Mouse (Mus musculus) hindbrain, embryonic 11.5 days (tissue): ENCODE measurements around the gene Tulp3. TPM values are rescaled to one million over a fixed set of nuclear protein-coding genes. Genes with fewer than 3 reads are reported as not detected.

Experiments used
- ATAC-seq: fragments of 200-750 bp; cut with Nextera tagmentation; 2 replicates; pipeline ENCODE4 v1.8.0; 2017; ENCODE audit warnings: mild to moderate bottlenecking, moderate TSS enrichment, moderate library complexity; ENCODE audit not compliant: low FRiP score
- DNase-seq: peaks from one replicate; pipeline ENCODE4 v3.0.0-alpha.2; 2015; ENCODE audit warnings: low spot score
- H3K27ac ChIP-seq: fragments of 300-500 bp; sonication (generic); 2 replicates; pipeline ENCODE4 v1.5.1; 2014; ENCODE audit warnings: mild to moderate bottlenecking, low read depth, low read length
- H3K27me3 ChIP-seq: fragments of 300-500 bp; sonication (generic); 2 replicates; pipeline ENCODE4 v1.6.1; 2014; ENCODE audit warnings: mild to moderate bottlenecking, low read length, moderate library complexity, mixed read lengths; ENCODE audit not compliant: control insufficient read depth, insufficient read depth
- H3K36me3 ChIP-seq: fragments of 300-500 bp; sonication (generic); 2 replicates; pipeline ENCODE4 v1.6.1; 2014; ENCODE audit warnings: mild to moderate bottlenecking, low read length, moderate library complexity, mixed read lengths; ENCODE audit not compliant: control insufficient read depth, insufficient read depth
- H3K4me1 ChIP-seq: fragments of 300-500 bp; sonication (generic); replicated peaks from 2 replicates; pipeline ENCODE4 v1.6.1; 2014; ENCODE audit warnings: low read length, mixed read lengths; ENCODE audit not compliant: control insufficient read depth, insufficient read depth
- H3K4me2 ChIP-seq: fragments of 300-500 bp; sonication (generic); replicated peaks from 2 replicates; pipeline ENCODE4 v1.6.1; 2014; ENCODE audit warnings: mild to moderate bottlenecking, low read depth, low read length
- H3K4me3 ChIP-seq: fragments of 300-500 bp; sonication (generic); 2 replicates; pipeline ENCODE4 v1.5.1; 2014; ENCODE audit warnings: low read depth, low read length
- H3K9ac ChIP-seq: fragments of 300-500 bp; sonication (generic); 2 replicates; pipeline ENCODE4 v1.6.1; 2014; ENCODE audit warnings: low read depth, low read length
- H3K9me3 ChIP-seq: fragments of 300-500 bp; sonication (generic); 2 replicates; pipeline ENCODE4 v1.6.1; 2016; ENCODE audit warnings: low read length; ENCODE audit not compliant: control insufficient read depth
- WGBS: fragments of 180-500 bp; shearing (Covaris S2); extraction: QIAGEN DNeasy Blood & Tissue Kit; methylation state at CpG from one replicate; pipeline ENCODE4 v1.1.7; 2014; 5-methylcytosine and 5-hydroxymethylcytosine counted together
- polyA plus RNA-seq: library from polyadenylated mRNA; unstranded; fragments of >200 nt; fragmentation: Nextera tagmentation; extraction: Ambion mirVana; gene quantifications from 2 replicates; pipeline ENCODE4 v1.2.1, GENCODE M21; 2014

Tulp3 gene
- polyA plus RNA-seq, 1 experiment from 2014 or later = 23.4 TPM

DNA sequence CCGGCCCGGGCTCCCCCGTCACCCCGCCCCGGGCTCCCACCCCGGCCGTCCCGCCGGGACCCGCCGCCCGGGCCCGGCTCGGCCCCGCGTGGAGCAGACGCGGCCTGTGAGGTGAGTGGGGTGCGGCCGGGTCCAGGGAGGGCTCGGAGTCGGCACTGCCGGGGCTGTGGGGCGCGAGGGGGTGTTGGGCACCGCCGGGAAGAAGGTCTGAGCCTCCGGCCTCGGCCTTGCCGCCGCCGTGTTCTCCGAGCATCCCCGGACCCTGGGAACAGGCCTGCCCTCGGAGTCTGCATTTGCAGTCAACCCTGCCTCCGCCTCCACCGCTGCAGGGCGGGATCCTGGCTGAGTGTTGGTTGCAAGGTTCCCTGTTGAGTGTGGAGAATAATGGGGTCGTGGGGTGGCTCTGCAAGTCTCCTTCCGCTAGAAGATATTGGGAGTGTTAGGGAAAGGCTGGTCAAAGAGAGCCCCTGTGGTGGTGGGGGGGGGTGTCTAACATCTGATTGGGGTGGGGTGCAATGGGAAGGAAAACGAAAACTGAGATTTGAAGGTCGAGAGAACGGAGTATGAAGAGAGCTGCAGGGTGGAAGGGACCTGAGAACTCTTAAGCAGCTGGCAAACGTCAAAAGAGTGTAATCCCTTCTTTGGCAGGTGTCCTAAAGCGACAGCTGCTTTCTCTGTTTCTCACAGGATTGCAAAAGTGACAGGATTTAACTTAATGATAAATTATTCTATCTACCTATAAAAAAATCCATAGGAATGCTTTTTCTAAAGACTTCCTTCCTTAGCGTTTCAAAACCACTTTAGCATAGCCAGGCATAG lies 7.6 kb upstream of the Tulp3 start:
- 2% methylated on average over 28 of the region's 46 CpGs for WGBS
- Histone ChIP-seq H3K9me3 (no peaks in the 10 kb centered on the region), H3K27me3 (no peaks in the 10 kb centered on the region), H3K4me2 (peak overlapping the region; percentile 82), H3K27ac (peak overlapping the region; percentile 91), H3K9ac (peak overlapping the region; percentile 95), H3K4me3 (peak overlapping the region; percentile 89), H3K36me3 (peaks cover 6% of the 10 kb centered on the region; the same call in 1 of the 2 replicates), H3K4me1 (0 out of 2 replicates have a peak, but pooled peaks cover 3% of the 10 kb centered on the region)
- ATAC-seq (no peak), DNase-seq (peak; percentile 56)

GRCm38 (mm10) chr6:128362381-128363006 lies 6.8 kb upstream of the Tulp3 start, which contains the start of the genes Rhno1 and Foxm1:
TSS of gene Rhno1 (minus strand) at chr6:128362911.
TSS of gene Foxm1 (plus strand) at chr6:128362967.
- Histone ChIP-seq H3K4me1 (0 out of 2 replicates have a peak, but pooled peaks cover 3% of the 10 kb centered on the region), H3K27me3 (no peaks in the 10 kb centered on the region), H3K9me3 (no peaks in the 10 kb centered on the region), H3K27ac (peak within 1 kb of the TSS; percentile 91), H3K9ac (peak within 1 kb of the TSS; percentile 95), H3K36me3 (peaks cover 7% of the 10 kb centered on the region; the same call in 1 of the 2 replicates), H3K4me2 (peak within 1 kb of the TSS; percentile 82), H3K4me3 (peak within 1 kb of the TSS; percentile 89)
- ATAC-seq (peak; percentile 91), DNase-seq (peak; percentile 88)
- under 1% methylated on average over 52 of the region's 76 CpGs for WGBS

DNA sequence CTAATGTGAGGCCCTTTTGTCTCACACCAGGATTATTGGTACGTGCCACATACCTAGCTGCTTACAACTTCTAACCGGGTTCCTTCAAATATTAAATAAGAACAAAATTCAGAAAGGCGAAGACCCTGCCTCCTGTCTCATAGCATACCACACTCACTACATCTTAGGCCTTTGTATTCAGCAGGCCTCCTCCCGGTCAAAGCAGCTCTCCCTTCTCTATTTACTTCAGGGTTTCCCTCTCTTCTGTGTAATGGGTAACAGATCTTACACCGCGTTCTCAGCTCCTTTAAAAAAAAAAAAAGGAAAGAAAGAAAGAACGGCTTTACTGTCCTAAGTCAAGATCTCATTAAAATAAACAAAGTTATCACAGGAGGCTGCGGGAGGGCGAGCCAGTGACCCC lies 6.2 kb upstream of the Tulp3 start:
- DNase-seq (no peak), ATAC-seq (no peak)
- peak overlapping the region; percentile 89 for H3K4me3 ChIP-seq
- 15% methylated on average over 9 of the region's 9 CpGs for WGBS
- peak overlapping the region; percentile 95 for H3K9ac ChIP-seq
- no peaks in the 10 kb centered on the region for H3K9me3 ChIP-seq
- peak overlapping the region; percentile 91 for H3K27ac ChIP-seq
- 0 out of 2 replicates have a peak, but pooled peaks cover 3% of the 10 kb centered on the region for H3K4me1 ChIP-seq
- no peaks in the 10 kb centered on the region for H3K27me3 ChIP-seq
- H3K4me2 ChIP-seq = peak overlapping the region; percentile 82
- H3K36me3 ChIP-seq = peaks cover 7% of the 10 kb centered on the region; the same call in 1 of the 2 replicates

DNA sequence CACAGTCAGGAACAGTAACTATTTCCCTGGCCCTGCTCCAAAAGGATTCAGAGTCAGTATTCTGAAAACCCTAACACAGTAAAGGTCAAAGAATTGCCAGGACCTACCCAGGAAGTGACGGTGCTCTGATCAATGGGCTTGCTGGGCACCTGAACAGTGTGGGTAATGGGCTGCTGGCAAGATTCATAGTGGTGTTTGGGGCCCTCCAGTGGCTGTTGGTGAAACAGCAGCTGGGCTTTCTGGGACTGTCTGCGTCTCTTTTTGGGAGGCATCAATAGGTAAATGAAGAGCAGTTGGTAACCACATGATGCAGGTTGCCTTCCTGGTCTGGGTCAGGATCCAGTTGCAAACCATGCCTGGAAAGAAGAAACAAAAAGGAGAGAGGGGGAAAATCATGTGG lies 3.3 kb upstream of the Tulp3 start:
- Histone ChIP-seq H3K36me3 (peaks cover 7% of the 10 kb centered on the region; the same call in 1 of the 2 replicates), H3K9me3 (no peaks in the 10 kb centered on the region), H3K27ac (no peak overlapping the region), H3K4me1 (peaks cover 5% of the 10 kb centered on the region; the same call in 1 of the 2 replicates), H3K9ac (no peak overlapping the region), H3K4me3 (no peak overlapping the region), H3K27me3 (no peaks in the 10 kb centered on the region), H3K4me2 (no peak overlapping the region)
- ATAC-seq (no peak), DNase-seq (peak; percentile 81)
- 22% methylated on average over 2 of the region's 2 CpGs for WGBS

DNA sequence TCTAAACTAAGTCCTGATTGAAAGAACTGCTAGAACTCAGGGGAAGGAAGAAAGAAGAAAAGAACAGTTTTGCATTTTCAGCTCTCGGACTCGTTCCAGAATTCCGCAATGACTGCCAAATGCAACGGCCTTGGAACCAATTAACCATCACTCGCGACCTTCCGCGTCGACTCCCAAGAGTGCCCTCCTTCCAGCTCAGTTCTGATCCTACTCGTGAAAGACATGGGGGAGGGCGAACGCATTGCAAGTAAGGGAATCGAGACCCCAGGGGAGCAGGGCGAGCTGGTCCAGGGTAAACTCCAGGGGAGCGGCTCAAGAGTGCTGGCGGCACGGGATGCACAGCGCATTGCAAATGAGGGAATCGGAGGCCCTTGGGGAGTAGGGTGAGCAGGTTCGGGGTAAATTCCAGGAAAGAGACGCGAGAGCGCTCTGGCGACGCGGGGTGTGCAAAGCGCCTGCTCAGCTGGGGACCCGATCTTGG lies 410 bp downstream of the Tulp3 start:
- no peaks in the 10 kb centered on the region for H3K9me3 ChIP-seq
- ATAC-seq (peak; percentile 82), DNase-seq (peak; percentile 72)
- H3K4me1 ChIP-seq = peaks cover 6% of the 10 kb centered on the region; the same call in 1 of the 2 replicates
- H3K27ac ChIP-seq = peak overlapping the region; percentile 56
- peaks cover 7% of the 10 kb centered on the region; the same call in 1 of the 2 replicates for H3K36me3 ChIP-seq
- WGBS = under 1% methylated on average over 28 of the region's 28 CpGs
- peak overlapping the region; percentile 67 for H3K9ac ChIP-seq
- H3K4me3 ChIP-seq = peak overlapping the region; percentile 61
- H3K27me3 ChIP-seq = no peaks in the 10 kb centered on the region
- H3K4me2 ChIP-seq = peak overlapping the region; percentile 68

DNA sequence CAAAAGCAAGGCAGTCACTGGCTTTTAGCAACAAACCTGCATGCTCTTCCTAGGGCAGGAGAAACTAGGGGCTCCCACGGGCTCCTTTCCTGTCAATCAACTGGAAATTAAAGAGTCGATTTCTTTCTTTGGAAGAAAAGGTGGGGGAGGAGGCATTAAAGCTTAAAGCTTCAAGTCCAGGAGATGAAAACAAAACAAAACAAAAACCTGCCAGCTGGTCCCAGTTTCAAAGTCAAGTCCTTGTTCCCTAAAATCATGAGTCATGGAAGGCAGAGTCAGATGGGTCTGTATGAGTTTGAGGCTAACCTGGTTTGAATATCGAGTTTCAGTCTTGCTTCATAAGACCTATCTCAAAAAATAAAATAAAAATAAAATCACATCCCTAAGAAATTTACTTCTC lies 1.5 kb downstream of the Tulp3 start:
- H3K27me3 ChIP-seq = no peaks in the 10 kb centered on the region
- WGBS = 54% methylated on average over 3 of the region's 3 CpGs
- peaks cover 7% of the 10 kb centered on the region; the same call in 1 of the 2 replicates for H3K36me3 ChIP-seq
- no peak overlapping the region for H3K27ac ChIP-seq
- no peaks in the 10 kb centered on the region for H3K9me3 ChIP-seq
- peaks cover 6% of the 10 kb centered on the region; the same call in 1 of the 2 replicates for H3K4me1 ChIP-seq
- no peak overlapping the region for H3K4me3 ChIP-seq
- H3K9ac ChIP-seq = no peak overlapping the region
- DNase-seq (no peak), ATAC-seq (no peak)
- H3K4me2 ChIP-seq = no peak overlapping the region; the same call in 1 of the 2 replicates

DNA sequence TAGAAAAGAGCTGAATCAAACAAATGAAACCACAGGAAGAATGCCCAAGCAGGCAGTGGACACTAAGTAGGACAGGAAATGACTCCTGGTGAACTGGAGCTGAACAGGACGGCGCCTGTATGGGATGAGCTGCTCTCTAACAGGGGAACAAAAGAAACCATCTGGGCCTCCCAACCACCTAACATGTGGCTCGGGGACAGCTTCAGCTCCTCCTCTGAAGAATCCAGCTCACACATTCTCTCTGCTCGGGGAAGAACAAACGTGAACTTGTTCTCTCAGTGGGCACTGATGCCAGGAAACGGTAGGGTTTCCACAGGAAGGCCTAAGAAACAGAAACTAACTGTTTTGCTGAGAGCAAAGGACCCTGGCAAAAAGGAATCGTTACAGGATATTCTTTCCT lies 5.9 kb downstream of the Tulp3 start:
- Histone ChIP-seq H3K9ac (no peak overlapping the region), H3K4me3 (no peak overlapping the region), H3K27ac (no peak overlapping the region), H3K36me3 (no peaks in the 10 kb centered on the region), H3K4me1 (peaks cover 4% of the 10 kb centered on the region; the same call in 1 of the 2 replicates), H3K27me3 (no peaks in the 10 kb centered on the region), H3K4me2 (no peak overlapping the region), H3K9me3 (no peaks in the 10 kb centered on the region)
- DNase-seq = no peak
- WGBS = 48% methylated on average over 7 of the region's 7 CpGs
- no peak for ATAC-seq

DNA sequence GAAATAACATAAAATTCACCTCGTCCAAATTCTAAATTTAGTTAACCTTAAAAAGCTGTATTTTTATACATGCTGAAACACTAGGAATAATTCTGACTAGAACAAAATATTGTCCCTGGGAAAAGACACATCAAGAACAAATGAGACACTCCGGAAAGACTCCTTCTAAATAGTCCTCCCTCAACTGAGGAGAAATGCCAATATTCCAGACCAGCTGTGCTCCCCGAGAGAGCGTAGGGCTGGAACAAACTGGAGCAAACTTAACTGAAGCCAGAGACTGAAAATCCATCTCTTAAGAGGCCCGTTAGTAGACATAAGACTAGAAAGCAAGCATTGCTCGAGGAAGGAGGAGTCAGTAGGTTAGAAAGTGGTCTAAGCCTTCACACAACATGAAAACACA lies 8.9 kb downstream of the Tulp3 start:
- Histone ChIP-seq H3K9ac (no peak overlapping the region), H3K27me3 (no peaks in the 10 kb centered on the region), H3K27ac (no peak overlapping the region), H3K9me3 (no peaks in the 10 kb centered on the region), H3K4me2 (no peak overlapping the region), H3K4me1 (no peaks in the 10 kb centered on the region), H3K4me3 (no peak overlapping the region), H3K36me3 (no peaks in the 10 kb centered on the region)
- DNase-seq (no peak), ATAC-seq (no peak)
- WGBS = 95% methylated on average over 6 of the region's 6 CpGs
